Mouse (Mus musculus): ENCODE results near the gene Prnp.

DNA sequence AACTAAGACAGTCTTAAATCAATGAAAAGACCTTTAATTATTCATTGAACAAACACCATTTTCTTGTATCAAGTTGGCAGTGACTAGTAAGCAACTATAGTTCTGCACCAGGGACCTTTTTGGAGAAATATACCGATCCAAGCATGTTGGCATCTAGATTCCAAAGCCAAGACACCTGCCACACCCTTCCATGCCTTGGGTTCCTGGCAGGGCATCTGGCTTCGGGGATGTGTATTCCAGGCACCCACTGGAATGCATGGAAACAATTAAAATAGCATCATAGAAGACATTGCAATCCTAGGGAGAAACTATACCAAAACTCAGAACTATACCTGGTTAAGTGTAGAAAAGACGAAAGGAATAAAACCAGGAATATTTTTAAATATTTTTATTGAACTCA is 3.5 kb upstream of the Prnp start:
- TF ChIP-seq CTCF (conservative IDR thresholded peaks at IDR 0.05; ENCODE audit: low read length) (no peak), POU5F1 (IDR thresholded peaks at IDR 0.05; ENCODE audit: borderline replicate concordance, low read length) (no peak)
